Mouse (Mus musculus) liver, embryonic 14.5 days (tissue): ENCODE data around the gene Serpina3c.

Source experiments
- CTCF ChIP-seq: IDR thresholded peaks from 2 replicates; pipeline ENCODE4 v1.5.1; 2016; ENCODE audit warnings: antibody characterized with exemption, low read depth, control low read depth
- EP300 ChIP-seq: IDR thresholded peaks from 2 replicates; pipeline ENCODE4 v1.6.1; 2016; ENCODE audit warnings: antibody characterized with exemption, low read depth

DNA sequence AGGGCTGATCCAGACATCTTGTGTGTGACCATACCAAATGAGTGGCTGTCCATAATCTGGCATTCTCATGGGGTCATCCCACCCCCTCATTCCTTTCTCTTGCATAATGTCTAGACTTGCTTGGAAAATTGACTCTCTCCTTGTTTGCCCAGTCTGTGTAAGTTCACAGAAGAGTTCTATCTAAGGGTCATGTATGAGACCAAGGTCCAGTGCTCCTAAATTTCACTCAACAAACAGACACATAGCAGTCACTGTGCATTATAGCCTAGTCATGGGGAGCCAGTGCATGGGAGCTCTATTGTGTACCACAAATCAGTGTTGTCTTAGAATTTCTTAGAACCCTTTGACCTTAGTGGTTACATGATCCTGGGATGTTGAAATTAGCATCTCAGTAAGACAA is 46.8 kb downstream of the Serpina3c start:
- TF ChIP-seq CTCF (no peak), EP300 (no peak)
